Mouse (Mus musculus) liver, embryonic 15.5 days (tissue): ENCODE data around the gene Srf. TPM values are rescaled to one million over a fixed set of nuclear protein-coding genes. Genes with fewer than 3 reads are reported as not detected.

Experiments used
- ATAC-seq: fragments of 200-750 bp; cut with Nextera tagmentation; 2 replicates; pipeline ENCODE4 v1.8.0; 2017; ENCODE audit warnings: moderate number of reproducible peaks, mild to moderate bottlenecking, moderate library complexity; ENCODE audit not compliant: insufficient read depth
- H3K27ac ChIP-seq: fragments of 300-500 bp; sonication (generic); replicated peaks from 2 replicates; pipeline ENCODE4 v1.5.1; 2015; ENCODE audit warnings: mild to moderate bottlenecking, inconsistent platforms
- H3K27me3 ChIP-seq: fragments of 300-500 bp; sonication (generic); 2 replicates; pipeline ENCODE4 v1.6.1; 2015; ENCODE audit warnings: mild to moderate bottlenecking, inconsistent platforms
- H3K36me3 ChIP-seq: fragments of 300-500 bp; sonication (generic); replicated peaks from 2 replicates; pipeline ENCODE4 v1.6.1; 2015; ENCODE audit warnings: moderate library complexity, mild to moderate bottlenecking, inconsistent platforms
- H3K4me1 ChIP-seq: fragments of 300-500 bp; sonication (generic); replicated peaks from 2 replicates; pipeline ENCODE4 v1.6.1; 2015; ENCODE audit warnings: inconsistent platforms
- H3K4me2 ChIP-seq: fragments of 300-500 bp; sonication (generic); 2 replicates; pipeline ENCODE4 v1.6.1; 2015; ENCODE audit warnings: moderate library complexity, mild to moderate bottlenecking, inconsistent platforms
- H3K4me3 ChIP-seq: fragments of 300-500 bp; sonication (generic); replicated peaks from 2 replicates; pipeline ENCODE4 v1.5.1; 2015; ENCODE audit warnings: mild to moderate bottlenecking, inconsistent platforms
- H3K9ac ChIP-seq: fragments of 300-500 bp; sonication (generic); 2 replicates; pipeline ENCODE4 v1.6.1; 2015; ENCODE audit warnings: moderate library complexity, mild to moderate bottlenecking, inconsistent platforms
- H3K9me3 ChIP-seq: fragments of 300-500 bp; sonication (generic); replicated peaks from 2 replicates; pipeline ENCODE4 v1.6.1; 2016; ENCODE audit warnings: inconsistent platforms
- WGBS: fragments of 180-500 bp; shearing (Covaris S2); methylation state at CpG from one replicate; pipeline ENCODE4 v1.1.7; 2015; ENCODE audit warnings: mixed read lengths; ENCODE audit not compliant: insufficient replicate concordance; 5-methylcytosine and 5-hydroxymethylcytosine counted together
- microRNA-seq: library from miRNA; unstranded; fragments of <30 nt; microRNA quantifications from one replicate; pipeline ENCODE4, GENCODE M21; 2016
- polyA plus RNA-seq: library from polyadenylated mRNA; unstranded; fragments of >200 nt; fragmentation: Nextera tagmentation; extraction: Ambion mirVana; gene quantifications from 2 replicates; pipeline ENCODE4 v1.2.1, GENCODE M21; 2015

Gene Srf
- polyA plus RNA-seq, 1 experiment from 2014 or later: 2.2 TPM

GRCm38 (mm10) chr17:46519971-46520370, 36.0 kb downstream of the Srf start:
- no peaks in the 10 kb centered on the region for H3K36me3 ChIP-seq
- no peak overlapping the region for H3K27ac ChIP-seq
- H3K9ac ChIP-seq: no peak overlapping the region
- peaks cover 37% of the 10 kb centered on the region for H3K27me3 ChIP-seq
- H3K4me1 ChIP-seq: no peaks in the 10 kb centered on the region
- ATAC-seq: no peak
- H3K4me2 ChIP-seq: no peak overlapping the region
- WGBS: 48% methylated on average over 10 of the region's 10 CpGs
- no peak overlapping the region for H3K4me3 ChIP-seq
- H3K9me3 ChIP-seq: no peaks in the 10 kb centered on the region

GRCm38 (mm10) chr17:46513329-46513728, 42.6 kb downstream of the Srf start:
- no peaks in the 10 kb centered on the region for H3K36me3 ChIP-seq
- no peak overlapping the region for H3K4me2 ChIP-seq
- no peak overlapping the region for H3K4me3 ChIP-seq
- no peaks in the 10 kb centered on the region for H3K27me3 ChIP-seq
- H3K4me1 ChIP-seq: no peaks in the 10 kb centered on the region
- H3K9ac ChIP-seq: no peak overlapping the region
- H3K27ac ChIP-seq: no peak overlapping the region
- ATAC-seq: no peak
- H3K9me3 ChIP-seq: no peaks in the 10 kb centered on the region
- WGBS: 43% methylated on average over 2 of the region's 2 CpGs

GRCm38 (mm10) chr17:46511059-46511710, 44.8 kb downstream of the Srf start:
- Histone ChIP-seq H3K4me2 (no peak overlapping the region), H3K4me1 (no peaks in the 10 kb centered on the region), H3K27me3 (no peaks in the 10 kb centered on the region), H3K9me3 (no peaks in the 10 kb centered on the region), H3K36me3 (no peaks in the 10 kb centered on the region), H3K4me3 (no peak overlapping the region), H3K9ac (no peak overlapping the region), H3K27ac (no peak overlapping the region)
- ATAC-seq: no peak
- 51% methylated on average over 11 of the region's 11 CpGs for WGBS

- Histone ChIP-seq H3K4me3 (no peak overlapping the region), H3K36me3 (no peaks in the 10 kb centered on the region), H3K27me3 (no peaks in the 10 kb centered on the region), H3K27ac (no peak overlapping the region), H3K9ac (no peak overlapping the region), H3K4me1 (no peaks in the 10 kb centered on the region), H3K4me2 (no peak overlapping the region), H3K9me3 (no peaks in the 10 kb centered on the region)
- ATAC-seq: no peak
- WGBS: 50% methylated on average over 3 of the region's 3 CpGs
Measured at GRCm38 (mm10) chr17:46505617-46506016, 50.4 kb downstream of the Srf start.

GRCm38 (mm10) chr17:46503847-46504638, 51.9 kb downstream of the Srf start:
- 63% methylated on average over 14 of the region's 14 CpGs for WGBS
- Histone ChIP-seq H3K27ac (no peak overlapping the region), H3K9ac (no peak overlapping the region), H3K27me3 (no peaks in the 10 kb centered on the region), H3K4me1 (no peaks in the 10 kb centered on the region), H3K4me3 (no peak overlapping the region), H3K9me3 (no peaks in the 10 kb centered on the region), H3K4me2 (no peak overlapping the region), H3K36me3 (0 out of 2 replicates have a peak, but pooled peaks cover 3% of the 10 kb centered on the region)
- ATAC-seq: no peak

GRCm38 (mm10) chr17:46502775-46503174, 53.2 kb downstream of the Srf start:
- ATAC-seq: no peak
- Histone ChIP-seq H3K9me3 (no peaks in the 10 kb centered on the region), H3K9ac (no peak overlapping the region), H3K36me3 (0 out of 2 replicates have a peak, but pooled peaks cover 6% of the 10 kb centered on the region), H3K27me3 (no peaks in the 10 kb centered on the region), H3K4me1 (peaks cover 4% of the 10 kb centered on the region), H3K27ac (no peak overlapping the region), H3K4me2 (no peak overlapping the region), H3K4me3 (no peak overlapping the region)
- WGBS: 64% methylated on average over 2 of the region's 2 CpGs

Small RNAs within 50 kb of the gene (microRNA-seq; reads per million reads assigned to microRNA genes)
- gene Mir6976: not detected

Other genes starting within 250 kb of the Srf start
- gene Abcc10, start 227.8 kb downstream of the Srf start, polyA plus RNA-seq: 1.8 and 2.0 TPM in 2 replicates
- 1.5 and 1.7 TPM in 2 replicates for gene Zfp318, start 172.4 kb downstream of the Srf start, polyA plus RNA-seq
- not detected in 2 replicates for gene Crip3, start 127.2 kb downstream of the Srf start, polyA plus RNA-seq
- not detected in 2 replicates for gene Slc22a7, start 117.7 kb downstream of the Srf start, polyA plus RNA-seq
- gene Ttbk1, start 68.5 kb downstream of the Srf start, polyA plus RNA-seq: 0.01 TPM in 2 replicates
- gene Dnph1, start 59.5 kb downstream of the Srf start, polyA plus RNA-seq: 17.5 and 17.7 TPM in 2 replicates
- 0.50 and 0.51 TPM in 2 replicates for gene Cul9, start 9.8 kb downstream of the Srf start, polyA plus RNA-seq
- 7.8 and 9.1 TPM in 2 replicates for gene Ptk7, start 73.3 kb upstream of the Srf start, polyA plus RNA-seq
- 9.3 and 10.3 TPM in 2 replicates for gene Klc4, start 89.8 kb upstream of the Srf start, polyA plus RNA-seq
- gene Mrpl2, start 90.1 kb upstream of the Srf start, polyA plus RNA-seq: 67.9 and 69.4 TPM in 2 replicates
- 9.7 and 11.5 TPM in 2 replicates for gene Cul7, start 94.2 kb upstream of the Srf start, polyA plus RNA-seq
- 21.5 and 22.6 TPM in 2 replicates for gene Rrp36, start 118.2 kb upstream of the Srf start, polyA plus RNA-seq
- 55.1 and 56.7 TPM in 2 replicates for gene Mea1, start 122.6 kb upstream of the Srf start, polyA plus RNA-seq
- 53.4 and 57.4 TPM in 2 replicates for gene Klhdc3, start 124.7 kb upstream of the Srf start, polyA plus RNA-seq
- gene Ppp2r5d, start 148.9 kb upstream of the Srf start, polyA plus RNA-seq: 28.4 and 33.2 TPM in 2 replicates
- gene Pex6, start 155.3 kb upstream of the Srf start, polyA plus RNA-seq: 9.7 and 11.9 TPM in 2 replicates
- gene Gnmt, start 173.0 kb upstream of the Srf start, polyA plus RNA-seq: 59.8 and 101 TPM in 2 replicates
- gene Cnpy3, start 196.0 kb upstream of the Srf start, polyA plus RNA-seq: 25.9 and 26.8 TPM in 2 replicates
- 0.09 and 0.15 TPM in 2 replicates for gene Ptcra, start 207.5 kb upstream of the Srf start, polyA plus RNA-seq
- 47.5 and 52.0 TPM in 2 replicates for gene 2310039H08Rik, start 216.5 kb upstream of the Srf start, polyA plus RNA-seq
- 69.1 and 74.7 TPM in 2 replicates for gene Rpl7l1, start 226.5 kb upstream of the Srf start, polyA plus RNA-seq